Mouse (Mus musculus) kidney, postnatal 0 days (tissue): ENCODE results near the gene Lmo7. TPM values are rescaled to one million over a fixed set of nuclear protein-coding genes. Genes with fewer than 3 reads are reported as not detected.
A peak's percentile ranks its signal among the peaks of the same experiment; 100 is the strongest.

ENCODE experiments used
- ATAC-seq: fragments of 200-750 bp; cut with Nextera tagmentation; replicated peaks from 2 replicates; pipeline ENCODE4 v1.8.0; 2017; ENCODE audit warnings: low read depth, moderate number of reproducible peaks, moderate TSS enrichment, moderate library complexity; ENCODE audit not compliant: low FRiP score
- DNase-seq: peaks from one replicate; pipeline ENCODE4 v3.0.0-alpha.2; 2016; ENCODE audit warnings: low spot score
- H3K27ac ChIP-seq: fragments of 300-500 bp; sonication (generic); 2 replicates; pipeline ENCODE4 v1.5.1; 2014; ENCODE audit warnings: mild to moderate bottlenecking
- H3K27me3 ChIP-seq: fragments of 300-500 bp; sonication (generic); 2 replicates; pipeline ENCODE4 v1.6.1; 2014; ENCODE audit warnings: low read length, mixed read lengths; ENCODE audit not compliant: insufficient read depth
- H3K36me3 ChIP-seq: fragments of 300-500 bp; sonication (generic); 2 replicates; pipeline ENCODE4 v1.6.1; 2014; ENCODE audit warnings: low read length, mixed read lengths; ENCODE audit not compliant: insufficient read depth
- H3K4me1 ChIP-seq: fragments of 300-500 bp; sonication (generic); replicated peaks from 2 replicates; pipeline ENCODE4 v1.6.1; 2014; ENCODE audit warnings: antibody characterized with exemption, low read length, mixed read lengths; ENCODE audit not compliant: insufficient read depth
- H3K4me2 ChIP-seq: fragments of 300-500 bp; sonication (generic); 2 replicates; pipeline ENCODE4 v1.6.1; 2014; ENCODE audit warnings: mild to moderate bottlenecking, low read length, moderate library complexity, mixed read lengths
- H3K4me3 ChIP-seq: fragments of 300-500 bp; sonication (generic); replicated peaks from 2 replicates; pipeline ENCODE4 v1.5.1; 2014; ENCODE audit warnings: low read depth, low read length
- H3K9ac ChIP-seq: fragments of 300-500 bp; sonication (generic); 2 replicates; pipeline ENCODE4 v1.6.1; 2014; ENCODE audit warnings: low read depth, low read length
- H3K9me3 ChIP-seq: fragments of 300-500 bp; sonication (generic); replicated peaks from 2 replicates; pipeline ENCODE4 v1.6.1; 2016; ENCODE audit warnings: low read length, inconsistent platforms, mixed read lengths
- CTCF ChIP-seq: IDR thresholded peaks from 2 replicates; pipeline ENCODE4 v1.5.1; 2016; ENCODE audit warnings: antibody characterized with exemption, low read depth, mild to moderate bottlenecking, moderate library complexity
- WGBS: fragments of 180-500 bp; shearing (Covaris S2); extraction: QIAGEN DNeasy Blood & Tissue Kit; methylation state at CpG from one replicate; pipeline ENCODE4 v1.1.7; 2014; 5-methylcytosine and 5-hydroxymethylcytosine counted together
- polyA plus RNA-seq: library from polyadenylated mRNA; unstranded; fragments of >200 nt; fragmentation: Nextera tagmentation; extraction: Ambion mirVana; gene quantifications from 2 replicates; pipeline ENCODE4 v1.2.1, GENCODE M21; 2015

Lmo7 gene
- polyA plus RNA-seq, 1 experiment from 2014 or later, result 14.2 TPM

GRCm38 (mm10) chr14:101846097-101846882 lies 116.5 kb downstream of the Lmo7 start:
- no peak overlapping the region for H3K4me3 ChIP-seq
- DNase-seq (no peak), ATAC-seq (no peak)
- H3K9me3 ChIP-seq, result no peaks in the 10 kb centered on the region
- no peak overlapping the region for H3K27ac ChIP-seq
- no peak for TF ChIP-seq CTCF
- WGBS, result 70% methylated on average over 8 of the region's 8 CpGs
- no peaks in the 10 kb centered on the region for H3K36me3 ChIP-seq
- no peak overlapping the region for H3K4me2 ChIP-seq
- H3K27me3 ChIP-seq, result no peaks in the 10 kb centered on the region
- 0 out of 2 replicates have a peak, but pooled peaks cover 1% of the 10 kb centered on the region for H3K4me1 ChIP-seq
- H3K9ac ChIP-seq, result no peak overlapping the region

- H3K27ac ChIP-seq, result no peak overlapping the region
- no peaks in the 10 kb centered on the region for H3K9me3 ChIP-seq
- no peak for DNase-seq
- no peak overlapping the region for H3K4me2 ChIP-seq
- H3K4me3 ChIP-seq, result no peak overlapping the region
- no peak for ATAC-seq
- no peaks in the 10 kb centered on the region for H3K27me3 ChIP-seq
- no peaks in the 10 kb centered on the region for H3K4me1 ChIP-seq
- TF ChIP-seq CTCF, result no peak
- H3K9ac ChIP-seq, result no peak overlapping the region
- H3K36me3 ChIP-seq, result no peaks in the 10 kb centered on the region
- WGBS, result 87% methylated on average over 7 of the region's 7 CpGs
Observed at GRCm38 (mm10) chr14:101847520-101847919, 117.8 kb downstream of the Lmo7 start.

DNA sequence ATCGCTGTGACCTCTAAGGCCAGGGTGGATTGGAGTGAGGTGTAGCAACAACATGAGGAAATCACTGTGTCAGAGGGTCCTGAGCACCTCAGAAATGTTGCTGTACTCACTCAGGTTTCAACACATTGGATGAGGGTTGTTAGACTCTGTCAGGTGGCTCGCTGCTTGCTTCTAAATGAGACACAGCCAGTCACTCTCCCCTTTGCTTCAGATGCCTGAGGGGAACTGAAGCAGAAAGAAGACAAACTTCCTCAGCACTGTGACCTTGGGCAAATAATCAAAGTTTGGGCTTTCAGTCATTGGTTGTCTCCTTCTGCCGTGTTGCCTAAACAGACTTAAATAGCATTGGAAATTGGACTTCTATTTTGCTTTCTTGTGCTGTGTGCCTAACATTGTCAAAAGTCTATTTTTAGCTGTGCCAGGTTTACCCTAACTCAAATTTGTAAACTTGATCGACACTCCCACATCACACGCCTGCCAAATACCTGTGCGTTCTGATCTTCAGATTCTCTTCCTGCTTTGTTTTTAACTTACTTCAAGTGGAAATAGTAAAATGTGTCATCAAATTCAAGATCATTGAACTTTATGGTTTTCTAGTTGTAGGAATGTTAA lies 122.9 kb downstream of the Lmo7 start:
- no peak for TF ChIP-seq CTCF
- Histone ChIP-seq H3K4me3 (no peak overlapping the region), H3K4me1 (no peaks in the 10 kb centered on the region), H3K36me3 (no peaks in the 10 kb centered on the region), H3K9ac (no peak overlapping the region), H3K9me3 (no peaks in the 10 kb centered on the region), H3K27ac (peak overlapping the region; percentile 65), H3K27me3 (no peaks in the 10 kb centered on the region), H3K4me2 (no peak overlapping the region)
- DNase-seq (peak; percentile 49), ATAC-seq (peak; percentile 65; the same call in 1 of the 2 replicates)
- WGBS, result 45% methylated on average over 6 of the region's 6 CpGs

GRCm38 (mm10) chr14:101853207-101853606 lies 123.5 kb downstream of the Lmo7 start:
- H3K27ac ChIP-seq, result no peak overlapping the region
- no peak overlapping the region for H3K4me3 ChIP-seq
- H3K9ac ChIP-seq, result no peak overlapping the region
- TF ChIP-seq CTCF, result no peak
- H3K9me3 ChIP-seq, result no peaks in the 10 kb centered on the region
- no peaks in the 10 kb centered on the region for H3K36me3 ChIP-seq
- H3K4me2 ChIP-seq, result no peak overlapping the region
- WGBS, result 89% methylated on average over 1 of the region's 1 CpGs
- ATAC-seq (no peak), DNase-seq (no peak)
- no peaks in the 10 kb centered on the region for H3K4me1 ChIP-seq
- no peaks in the 10 kb centered on the region for H3K27me3 ChIP-seq

DNA sequence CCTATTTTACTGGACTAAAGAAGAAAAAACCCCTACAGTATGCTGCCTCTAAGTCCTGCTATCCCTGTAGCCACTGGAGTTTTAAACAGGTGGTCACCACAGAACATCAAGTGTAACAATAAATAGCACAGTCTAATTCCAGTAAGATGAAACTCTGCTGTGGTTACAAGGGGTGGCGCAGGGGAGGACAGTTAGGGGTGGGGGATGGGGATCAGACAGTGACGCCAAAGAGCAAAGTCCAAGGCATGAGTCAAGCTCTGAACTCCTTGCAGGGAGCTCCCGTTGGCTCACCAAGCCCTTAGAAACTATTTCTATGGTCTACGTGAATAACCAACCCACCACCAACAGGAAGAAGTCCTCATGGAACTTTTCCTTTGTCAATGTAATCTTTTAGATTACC lies 124.0 kb downstream of the Lmo7 start:
- no peak overlapping the region for H3K27ac ChIP-seq
- H3K4me1 ChIP-seq, result no peaks in the 10 kb centered on the region
- ATAC-seq, result peak; percentile 87
- no peaks in the 10 kb centered on the region for H3K9me3 ChIP-seq
- no peaks in the 10 kb centered on the region for H3K27me3 ChIP-seq
- H3K4me3 ChIP-seq, result no peak overlapping the region
- no peak overlapping the region for H3K4me2 ChIP-seq
- H3K9ac ChIP-seq, result no peak overlapping the region
- no peaks in the 10 kb centered on the region for H3K36me3 ChIP-seq
- WGBS, result 34% methylated on average over 4 of the region's 4 CpGs
- no peak for DNase-seq
- TF ChIP-seq CTCF, result no peak

- Histone ChIP-seq H3K36me3 (no peaks in the 10 kb centered on the region), H3K27ac (0 out of 2 replicates have a peak overlapping the region, but pooled peaks have one; percentile 16), H3K4me2 (no peak overlapping the region), H3K4me1 (peaks cover 1% of the 10 kb centered on the region), H3K27me3 (no peaks in the 10 kb centered on the region), H3K9ac (no peak overlapping the region), H3K4me3 (no peak overlapping the region), H3K9me3 (no peaks in the 10 kb centered on the region)
- no peak for TF ChIP-seq CTCF
- DNase-seq (no peak), ATAC-seq (no peak)
- 79% methylated on average over 3 of the region's 3 CpGs for WGBS
Observed at GRCm38 (mm10) chr14:101854226-101854625, 124.5 kb downstream of the Lmo7 start.
